Mouse (Mus musculus) forebrain, embryonic 11.5 days (tissue): ENCODE results near the gene Gm47996. TPM values are rescaled to one million over a fixed set of nuclear protein-coding genes. Genes with fewer than 3 reads are reported as not detected.
A peak's percentile ranks its signal among the peaks of the same experiment; 100 is the strongest.

Experiments
- ATAC-seq: fragments of 200-750 bp; cut with Nextera tagmentation; replicated peaks from 2 replicates; pipeline ENCODE4 v1.8.0; 2017; ENCODE audit warnings: moderate TSS enrichment; ENCODE audit not compliant: low FRiP score
- DNase-seq: peaks from one replicate; pipeline ENCODE4 v3.0.0-alpha.2; 2017; ENCODE audit warnings: low spot score
- H3K27ac ChIP-seq: fragments of 300-500 bp; sonication (generic); 2 replicates; pipeline ENCODE4 v1.5.1; 2014; ENCODE audit warnings: low read depth, low read length
- H3K27me3 ChIP-seq: fragments of 300-500 bp; sonication (generic); 2 replicates; pipeline ENCODE4 v1.6.1; 2014; ENCODE audit warnings: mild to moderate bottlenecking, low read length, mixed read lengths; ENCODE audit not compliant: control insufficient read depth, insufficient read depth
- H3K36me3 ChIP-seq: fragments of 300-500 bp; sonication (generic); 2 replicates; pipeline ENCODE4 v1.6.1; 2014; ENCODE audit warnings: mild to moderate bottlenecking, low read length, moderate library complexity, mixed read lengths; ENCODE audit not compliant: control insufficient read depth, insufficient read depth
- H3K4me1 ChIP-seq: fragments of 300-500 bp; sonication (generic); replicated peaks from 2 replicates; pipeline ENCODE4 v1.6.1; 2014; ENCODE audit warnings: low read length, mixed read lengths; ENCODE audit not compliant: control insufficient read depth, insufficient read depth
- H3K4me2 ChIP-seq: fragments of 300-500 bp; sonication (generic); 2 replicates; pipeline ENCODE4 v1.6.1; 2014; ENCODE audit warnings: low read depth, mild to moderate bottlenecking, low read length, moderate library complexity, mixed read lengths; ENCODE audit not compliant: severe bottlenecking
- H3K4me3 ChIP-seq: fragments of 300-500 bp; sonication (generic); 2 replicates; pipeline ENCODE4 v1.5.1; 2014; ENCODE audit warnings: low read depth, low read length
- H3K9ac ChIP-seq: fragments of 300-500 bp; sonication (generic); 2 replicates; pipeline ENCODE4 v1.6.1; 2014; ENCODE audit warnings: low read length
- H3K9me3 ChIP-seq: fragments of 300-500 bp; sonication (generic); 2 replicates; pipeline ENCODE4 v1.6.1; 2016; ENCODE audit warnings: low read length, mixed read lengths; ENCODE audit not compliant: control insufficient read depth
- WGBS: fragments of 180-500 bp; shearing (Covaris S2); extraction: QIAGEN DNeasy Blood & Tissue Kit; methylation state at CpG from one replicate; pipeline ENCODE4 v1.1.7; 2014; 5-methylcytosine and 5-hydroxymethylcytosine counted together
- polyA plus RNA-seq: library from polyadenylated mRNA; unstranded; fragments of >200 nt; fragmentation: Nextera tagmentation; extraction: Ambion mirVana; gene quantifications from 2 replicates; pipeline ENCODE4 v1.2.1, GENCODE M21; 2014

Gm47996 gene
- polyA plus RNA-seq, 1 experiment from 2014 or later, result not detected

DNA sequence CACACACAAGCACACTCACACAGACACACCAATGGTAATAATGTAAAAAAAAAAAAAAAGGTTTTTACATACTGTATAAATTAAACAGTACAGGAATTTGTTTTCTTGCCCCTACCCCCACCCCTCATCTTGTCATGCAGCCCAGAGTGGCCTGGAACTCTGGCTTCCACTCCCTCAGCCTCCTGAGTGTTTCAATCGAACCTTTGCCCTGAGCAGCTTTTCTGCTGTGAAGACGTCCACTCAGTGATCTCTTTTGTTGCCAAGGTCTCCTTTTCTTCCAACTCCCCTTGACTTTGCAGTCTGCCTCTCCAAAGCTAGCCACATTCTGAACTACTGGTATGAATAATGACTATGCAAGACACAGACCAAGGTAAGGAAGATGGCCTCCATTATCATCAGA, 35.9 kb downstream of the Gm47996 start:
- Histone ChIP-seq H3K9me3 (no peaks in the 10 kb centered on the region), H3K36me3 (no peaks in the 10 kb centered on the region), H3K27me3 (no peaks in the 10 kb centered on the region), H3K9ac (no peak overlapping the region), H3K27ac (no peak overlapping the region), H3K4me1 (0 out of 2 replicates have a peak, but pooled peaks cover 2% of the 10 kb centered on the region), H3K4me2 (no peak overlapping the region), H3K4me3 (no peak overlapping the region)
- DNase-seq, result no peak
- 71% methylated on average over 2 of the region's 2 CpGs for WGBS
- 0 out of 2 replicates have a peak, but pooled peaks have one; percentile 4 for ATAC-seq

DNA sequence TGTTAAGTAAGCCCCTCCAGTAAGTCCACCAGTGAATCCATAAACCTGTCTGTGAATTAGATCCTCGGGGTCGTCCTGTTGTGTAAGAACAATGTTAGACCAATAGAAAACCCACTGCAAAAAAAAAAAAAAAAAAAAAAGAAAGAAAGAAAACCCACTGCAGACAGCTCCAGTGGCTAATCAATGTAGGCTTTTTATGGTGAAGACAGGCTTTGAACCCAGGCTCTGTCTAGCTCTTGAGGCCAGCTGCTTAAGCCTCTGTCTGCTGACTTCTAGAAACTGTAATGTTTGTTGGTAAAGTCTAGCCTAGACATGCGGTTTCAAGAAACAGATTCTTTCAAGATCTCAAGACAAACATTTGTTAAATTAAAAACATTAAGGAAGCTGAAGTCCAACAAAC, 40.2 kb downstream of the Gm47996 start:
- no peak for ATAC-seq
- WGBS, result 84% methylated on average over 3 of the region's 3 CpGs

DNA sequence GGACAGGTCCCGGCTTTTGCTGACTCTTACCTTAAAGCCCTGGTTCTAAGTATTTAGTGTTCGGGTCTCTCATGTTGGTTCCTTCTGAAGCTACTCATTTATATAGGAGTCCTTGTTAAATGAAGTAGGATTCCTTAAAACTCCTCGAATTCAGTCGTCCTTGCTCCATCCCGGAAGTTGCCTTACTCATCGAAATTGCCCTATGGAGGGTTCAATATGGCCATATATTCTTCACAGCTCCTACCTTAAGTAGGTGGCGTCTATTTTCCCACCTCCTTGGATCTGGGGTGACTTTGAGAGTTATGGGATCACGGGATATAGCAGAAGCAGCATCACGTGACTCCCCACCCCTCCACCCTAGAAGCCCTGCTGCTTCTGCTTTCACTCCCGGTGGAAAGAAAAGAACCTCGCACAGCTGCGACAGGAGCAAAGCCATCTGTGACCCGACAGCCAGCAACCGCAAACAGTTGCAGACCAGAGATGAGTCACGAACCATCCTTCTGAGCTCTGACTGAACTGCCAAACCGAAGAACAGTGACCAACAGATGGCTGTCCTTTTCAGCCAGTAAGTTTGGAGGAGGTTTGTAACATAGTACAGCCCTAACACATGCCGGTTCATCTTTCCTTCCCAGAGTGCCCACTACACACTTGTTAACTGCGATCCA, 40.7 kb downstream of the Gm47996 start:
- no peak for DNase-seq

More for the DNA sequence above, 40.2 kb downstream of the Gm47996 start:
- DNase-seq, result no peak
- Histone ChIP-seq H3K4me2 (no peak overlapping the region), H3K4me1 (0 out of 2 replicates have a peak, but pooled peaks cover 2% of the 10 kb centered on the region), H3K27ac (no peak overlapping the region), H3K4me3 (no peak overlapping the region), H3K36me3 (no peaks in the 10 kb centered on the region), H3K9me3 (no peaks in the 10 kb centered on the region), H3K9ac (no peak overlapping the region), H3K27me3 (no peaks in the 10 kb centered on the region)

DNA sequence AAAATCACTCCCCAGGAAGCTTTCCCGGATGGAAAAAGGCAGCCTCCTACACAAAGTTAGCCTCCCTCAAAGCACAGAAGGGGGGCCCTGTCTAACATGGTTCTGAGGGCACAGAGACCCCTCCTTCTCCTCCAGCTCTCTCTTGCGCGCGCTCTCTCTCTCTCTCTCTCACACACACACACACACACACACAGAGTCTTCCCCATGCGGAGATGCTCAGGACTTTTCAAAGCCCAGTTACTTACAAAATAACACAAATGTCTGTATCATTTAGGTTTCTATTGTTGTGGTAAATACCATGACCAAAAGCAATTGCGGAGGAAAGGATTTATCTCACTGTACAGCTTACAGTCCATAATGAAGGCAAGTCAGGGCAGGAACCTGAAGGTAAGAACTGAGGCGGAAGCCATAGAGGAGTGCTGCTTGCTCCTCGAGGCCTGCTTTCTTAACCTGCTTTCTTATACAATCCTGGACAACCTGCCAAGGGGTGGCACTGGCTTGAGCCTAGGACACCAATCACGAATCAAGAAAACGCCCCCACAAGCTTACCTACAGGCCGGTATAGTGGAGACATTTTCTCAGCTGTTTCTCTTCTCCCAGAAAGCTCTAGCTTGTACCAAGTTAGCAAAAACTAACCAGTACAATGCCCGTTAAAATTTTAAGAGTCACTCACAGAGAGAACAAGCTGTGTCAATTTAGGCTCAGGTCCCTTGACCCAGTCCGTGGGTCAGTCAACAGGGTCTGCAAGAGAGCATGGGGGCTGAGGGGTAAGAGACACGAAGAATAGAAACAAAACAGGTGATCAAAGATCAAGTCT, 41.5 kb downstream of the Gm47996 start:
- no peak for DNase-seq
- Histone ChIP-seq H3K36me3 (no peaks in the 10 kb centered on the region), H3K9ac (no peak overlapping the region), H3K27me3 (no peaks in the 10 kb centered on the region), H3K4me1 (0 out of 2 replicates have a peak, but pooled peaks cover 2% of the 10 kb centered on the region), H3K4me3 (no peak overlapping the region), H3K9me3 (no peaks in the 10 kb centered on the region), H3K27ac (no peak overlapping the region), H3K4me2 (no peak overlapping the region)
- no peak for ATAC-seq
- 85% methylated on average over 14 of the region's 14 CpGs for WGBS

More for the DNA sequence above, 40.7 kb downstream of the Gm47996 start:
- H3K9ac ChIP-seq, result no peak overlapping the region
- 71% methylated on average over 18 of the region's 18 CpGs for WGBS
- H3K36me3 ChIP-seq, result no peaks in the 10 kb centered on the region
- no peak for ATAC-seq
- H3K4me2 ChIP-seq, result no peak overlapping the region
- H3K4me1 ChIP-seq, result 0 out of 2 replicates have a peak, but pooled peaks cover 2% of the 10 kb centered on the region
- no peak overlapping the region for H3K27ac ChIP-seq
- no peaks in the 10 kb centered on the region for H3K9me3 ChIP-seq
- H3K27me3 ChIP-seq, result no peaks in the 10 kb centered on the region
- H3K4me3 ChIP-seq, result no peak overlapping the region

DNA sequence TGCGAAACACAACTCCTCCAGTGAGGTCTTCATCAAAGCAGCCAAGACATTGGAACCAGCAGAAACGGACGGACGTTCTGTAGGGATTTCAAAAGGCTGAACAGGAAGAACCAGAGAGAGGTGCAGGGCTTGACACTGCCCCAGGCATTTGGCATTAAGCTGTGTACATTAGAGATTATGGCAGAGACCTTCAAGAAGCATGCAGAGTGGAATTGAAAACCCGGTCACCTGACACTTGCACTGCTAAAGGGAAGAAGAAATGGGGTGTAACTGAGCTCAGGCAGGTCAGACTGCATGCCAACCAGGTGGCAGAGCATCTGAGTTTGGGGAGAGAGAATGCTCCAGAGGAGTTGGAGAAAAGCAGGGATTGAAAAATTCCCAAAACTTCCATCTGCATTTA, 45.5 kb downstream of the Gm47996 start:
- no peak for ATAC-seq
- no peak overlapping the region for H3K4me3 ChIP-seq
- H3K4me1 ChIP-seq, result 0 out of 2 replicates have a peak, but pooled peaks cover 2% of the 10 kb centered on the region
- DNase-seq, result no peak
- no peaks in the 10 kb centered on the region for H3K36me3 ChIP-seq
- H3K9me3 ChIP-seq, result no peaks in the 10 kb centered on the region
- H3K27me3 ChIP-seq, result no peaks in the 10 kb centered on the region
- H3K4me2 ChIP-seq, result no peak overlapping the region
- H3K27ac ChIP-seq, result no peak overlapping the region
- WGBS, result 80% methylated on average over 5 of the region's 5 CpGs
- no peak overlapping the region for H3K9ac ChIP-seq

DNA sequence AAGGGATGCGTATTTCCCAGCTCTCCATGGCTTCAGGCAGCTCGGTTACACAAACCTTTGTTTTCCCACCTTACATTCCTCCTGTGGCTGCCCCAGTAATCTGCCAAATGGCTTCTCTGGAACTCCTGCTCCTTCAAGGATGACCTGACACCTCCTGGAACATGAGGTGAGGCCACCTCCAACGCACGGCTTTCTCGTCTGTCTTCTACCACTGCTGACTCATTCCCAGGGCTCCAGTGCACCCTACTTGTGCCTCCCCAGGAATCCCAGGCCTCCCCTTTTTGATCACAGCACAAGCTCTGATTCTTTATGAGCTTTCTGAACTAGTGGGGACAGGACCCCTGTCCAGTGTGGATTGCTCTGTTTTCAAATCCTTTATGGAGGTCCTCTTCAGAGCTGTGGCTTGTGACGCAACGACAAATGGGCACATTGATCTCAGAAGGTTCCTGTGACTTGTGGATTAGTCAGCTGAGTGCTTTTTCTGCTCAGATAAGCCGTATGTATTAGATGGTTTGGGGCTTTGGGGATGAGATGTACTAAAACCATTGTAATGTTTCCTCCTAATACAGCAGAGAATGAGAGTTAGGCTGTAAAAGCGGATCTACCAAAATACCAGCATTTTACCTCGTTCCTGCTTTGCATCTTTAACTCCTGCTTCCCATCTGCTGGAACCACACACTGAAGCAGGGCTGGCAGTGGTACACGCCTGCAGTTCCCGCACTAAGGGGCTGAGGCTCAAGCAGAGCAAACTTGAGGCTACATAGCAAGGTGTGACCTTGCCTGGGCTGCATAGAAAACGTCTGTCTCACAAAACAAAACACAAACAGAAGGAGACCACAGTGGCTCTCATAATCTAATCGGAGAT, 48.4 kb downstream of the Gm47996 start:
- H3K27ac ChIP-seq, result no peak overlapping the region
- H3K9me3 ChIP-seq, result no peaks in the 10 kb centered on the region
- no peaks in the 10 kb centered on the region for H3K4me1 ChIP-seq
- H3K36me3 ChIP-seq, result no peaks in the 10 kb centered on the region
- DNase-seq, result no peak
- H3K4me2 ChIP-seq, result no peak overlapping the region
- H3K27me3 ChIP-seq, result no peaks in the 10 kb centered on the region
- no peak overlapping the region for H3K4me3 ChIP-seq
- WGBS, result 72% methylated on average over 14 of the region's 14 CpGs
- ATAC-seq, result no peak
- no peak overlapping the region for H3K9ac ChIP-seq

DNA sequence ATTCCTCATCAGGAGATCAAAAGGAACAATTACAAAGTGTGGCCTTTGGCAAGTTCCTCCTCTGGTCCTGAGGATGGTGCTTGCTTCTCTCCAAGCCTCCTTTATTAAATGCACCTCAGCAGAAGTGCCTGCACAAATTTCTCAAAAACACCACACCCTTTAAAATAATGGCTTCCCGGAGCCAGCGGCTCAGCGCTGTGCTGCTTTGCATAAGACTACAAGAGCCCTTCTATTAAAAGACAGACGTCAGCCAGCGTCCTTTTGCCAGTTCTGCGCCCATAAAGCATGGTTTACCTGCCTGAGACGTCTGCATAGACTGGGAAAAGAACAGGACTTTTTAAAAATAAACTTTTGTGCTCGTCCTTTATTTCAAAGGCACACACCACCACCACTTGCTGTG, 49.1 kb downstream of the Gm47996 start:
- no peaks in the 10 kb centered on the region for H3K27me3 ChIP-seq
- no peak overlapping the region for H3K27ac ChIP-seq
- H3K9me3 ChIP-seq, result no peaks in the 10 kb centered on the region
- ATAC-seq (no peak), DNase-seq (no peak)
- H3K9ac ChIP-seq, result no peak overlapping the region
- no peak overlapping the region for H3K4me2 ChIP-seq
- H3K4me1 ChIP-seq, result no peaks in the 10 kb centered on the region
- WGBS, result 48% methylated on average over 8 of the region's 8 CpGs
- H3K4me3 ChIP-seq, result no peak overlapping the region
- H3K36me3 ChIP-seq, result no peaks in the 10 kb centered on the region
